Mouse (Mus musculus) gastrocnemius, postnatal 10 days (tissue): ENCODE results near the gene Fam71b. TPM values are rescaled to one million over a fixed set of nuclear protein-coding genes. Genes with fewer than 3 reads are reported as not detected.

ENCODE experiments used
- DNase-seq: peaks from one replicate; pipeline ENCODE4 v3.0.0; 2021; ENCODE audit warnings: mixed read lengths
- long read RNA-seq, 2 experiments: library from polyadenylated mRNA; stranded (forward); transcript quantifications; one replicate each; pipeline ENCODE4 v2.0.0; 2021
- total RNA-seq, 2 experiments: library from RNA; stranded (reverse); gene quantifications; 2 replicates each; pipeline ENCODE4 v1.2.3; 2021

Gene Fam71b
- not detected for total RNA-seq
- long read RNA-seq, experiment 1: 0 reads
- long read RNA-seq, experiment 2: 0 reads

GRCm38 (mm10) chr11:46396167-46396859, at the start of gene Fam71b:
Fam71b (plus strand) TSS chr11:46396559.
- no peak for DNase-seq

- DNase-seq: no peak
Measured at GRCm38 (mm10) chr11:46347756-46348155, 48.6 kb upstream of the Fam71b start.

GRCm38 (mm10) chr11:46348416-46348815, 47.9 kb upstream of the Fam71b start:
- no peak for DNase-seq

GRCm38 (mm10) chr11:46349681-46350410, 46.5 kb upstream of the Fam71b start:
- no peak for DNase-seq

- DNase-seq: no peak
Measured at GRCm38 (mm10) chr11:46358369-46358768, 38.0 kb upstream of the Fam71b start.

- DNase-seq: no peak
Measured at GRCm38 (mm10) chr11:46360991-46361665, 35.2 kb upstream of the Fam71b start.

GRCm38 (mm10) chr11:46362061-46363022, 34.0 kb upstream of the Fam71b start:
- DNase-seq: no peak

GRCm38 (mm10) chr11:46363864-46364263, 32.5 kb upstream of the Fam71b start:
- no peak for DNase-seq

- no peak for DNase-seq
Measured at GRCm38 (mm10) chr11:46365744-46366143, 30.6 kb upstream of the Fam71b start.

GRCm38 (mm10) chr11:46366357-46366756, 30.0 kb upstream of the Fam71b start:
- DNase-seq: no peak

GRCm38 (mm10) chr11:46370457-46370856, 25.9 kb upstream of the Fam71b start:
- DNase-seq: no peak

GRCm38 (mm10) chr11:46371250-46371649, 25.1 kb upstream of the Fam71b start:
- no peak for DNase-seq

- DNase-seq: no peak
Measured at GRCm38 (mm10) chr11:46372331-46372953, 23.9 kb upstream of the Fam71b start.

- no peak for DNase-seq
Measured at GRCm38 (mm10) chr11:46373071-46374030, 23.0 kb upstream of the Fam71b start.

GRCm38 (mm10) chr11:46375015-46375414, 21.3 kb upstream of the Fam71b start:
- no peak for DNase-seq

- DNase-seq: no peak
Measured at GRCm38 (mm10) chr11:46377316-46377715, 19.0 kb upstream of the Fam71b start.

- no peak for DNase-seq
Measured at GRCm38 (mm10) chr11:46377819-46378782, 18.3 kb upstream of the Fam71b start.

GRCm38 (mm10) chr11:46380097-46380675, 16.2 kb upstream of the Fam71b start:
- DNase-seq: no peak

GRCm38 (mm10) chr11:46382466-46382865, 13.9 kb upstream of the Fam71b start:
- DNase-seq: no peak
